9 mouse cellular contexts compared by ENCODE assay signal in genomic region chr13:44581947-44582766, GRCm38 (mm10).
A peak's percentile ranks its signal among the peaks of the same experiment; 100 is the strongest.
DNase-seq lines count a peak whose midpoint lies in the region; ATAC-seq and TF ChIP-seq lines count a peak whose summit lies in the region.
"Had no signal": no experiment of that assay in that cellular context is flagged by ENCODE, and none has a peak within 500 bp of the region (broad histone marks: within the 10 kb centered on the region; RNA-seq: fewer than 3 reads in every experiment).

No protein-coding gene starts in this region.

- peaks cover 7% of the 10 kb centered on the region; the same call in 1 of the 2 replicates for H3K4me1 ChIP-seq in bone marrow macrophage, adult 2 months (ENCODE audit: control insufficient read depth, insufficient read depth, low read length)
- peaks cover 53% of the 10 kb centered on the region for H3K4me1 ChIP-seq in forebrain, embryonic 10.5 days
- peaks cover 9% of the 10 kb centered on the region for H3K4me1 ChIP-seq in hindbrain, embryonic 16.5 days (ENCODE audit: control insufficient read depth, insufficient read depth, low read depth, low read length)
- peaks cover 19% of the 10 kb centered on the region for H3K4me1 ChIP-seq in midbrain, embryonic 14.5 days (ENCODE audit: control insufficient read depth, insufficient read depth, low read length)

- DNase-seq in forebrain, embryonic 10.5 days (ENCODE audit: extremely low spot score, low spot score) = peak; percentile 31
- peak; percentile 71 for DNase-seq in midbrain, embryonic 14.5 days
- no peak for DNase-seq in layer of hippocampus, postnatal 25 days (ENCODE audit: extremely low spot score in 1 of 2, low spot score in 1 of 2)
- no peak for DNase-seq in urinary bladder, postnatal 10 days (ENCODE audit: low spot score)
- no peak for DNase-seq in layer of hippocampus, adult 8-10 months (ENCODE audit: low spot score in 2 of 2)
- no peak for DNase-seq in cerebellum, adult 9-10 months
- DNase-seq: gastrocnemius, adult 2 months had no signal

- peak overlapping the region; percentile 46 for H3K4me2 ChIP-seq in hindbrain, embryonic 16.5 days (ENCODE audit: low read length)
- peak overlapping the region; percentile 45 for H3K4me2 ChIP-seq in midbrain, embryonic 14.5 days (ENCODE audit: low read length)

- H3K4me3 ChIP-seq in bone marrow macrophage, adult 2 months (ENCODE audit: insufficient read depth, low read length) = peak overlapping the region; percentile 34
- H3K4me3 ChIP-seq in forebrain, embryonic 10.5 days = peak overlapping the region; percentile 36
- H3K4me3 ChIP-seq in hindbrain, embryonic 16.5 days (ENCODE audit: low read length) = peak overlapping the region; percentile 7; the same call in 1 of the 2 replicates
- no peak overlapping the region for H3K4me3 ChIP-seq in midbrain, embryonic 14.5 days (replicated peaks; ENCODE audit: low read depth, low read length)
- H3K4me3 ChIP-seq: gastrocnemius, adult 2 months had no signal

- no peak for ATAC-seq in hindbrain, embryonic 16.5 days
- ATAC-seq in midbrain, embryonic 14.5 days (ENCODE audit: low FRiP score, low TSS enrichment) = no peak

- H3K27ac ChIP-seq in bone marrow macrophage, adult 2 months (ENCODE audit: insufficient read depth, low read depth, low read length) = no peak overlapping the region
- H3K27ac ChIP-seq in forebrain, embryonic 10.5 days = peak overlapping the region; percentile 67
- no peak overlapping the region for H3K27ac ChIP-seq in hindbrain, embryonic 16.5 days (ENCODE audit: low read depth, low read length)
- peak overlapping the region; percentile 37; the same call in 1 of the 2 replicates for H3K27ac ChIP-seq in midbrain, embryonic 14.5 days (replicated peaks; ENCODE audit: low read depth, low read length)
- H3K27ac ChIP-seq: gastrocnemius, adult 2 months had no signal

- H3K36me3 ChIP-seq in forebrain, embryonic 10.5 days (replicated peaks) = no peaks in the 10 kb centered on the region
- no peaks in the 10 kb centered on the region for H3K36me3 ChIP-seq in hindbrain, embryonic 16.5 days (ENCODE audit: control insufficient read depth, insufficient read depth, low read length)
- no peaks in the 10 kb centered on the region for H3K36me3 ChIP-seq in midbrain, embryonic 14.5 days (ENCODE audit: control insufficient read depth, insufficient read depth, low read length)

- H3K9me3 ChIP-seq in forebrain, embryonic 10.5 days = peaks cover 9% of the 10 kb centered on the region
- no peaks in the 10 kb centered on the region for H3K9me3 ChIP-seq in hindbrain, embryonic 16.5 days (ENCODE audit: control insufficient read depth, low read length)
- peaks cover 5% of the 10 kb centered on the region; the same call in 1 of the 2 replicates for H3K9me3 ChIP-seq in midbrain, embryonic 14.5 days (ENCODE audit: control insufficient read depth, low read length)

- 16% methylated on average over 23 of the region's 23 CpGs for WGBS in forebrain, embryonic 10.5 days
- WGBS in hindbrain, embryonic 16.5 days = 29% methylated on average over 23 of the region's 23 CpGs
- 15% methylated on average over 23 of the region's 23 CpGs for WGBS in midbrain, embryonic 14.5 days

- peaks cover 19% of the 10 kb centered on the region for H3K27me3 ChIP-seq in forebrain, embryonic 10.5 days (ENCODE audit: poor library complexity, severe bottlenecking)
- H3K27me3 ChIP-seq in hindbrain, embryonic 16.5 days (replicated peaks; ENCODE audit: control insufficient read depth, insufficient read depth, low read length) = no peaks in the 10 kb centered on the region
- no peaks in the 10 kb centered on the region; the same call in 1 of the 2 replicates for H3K27me3 ChIP-seq in midbrain, embryonic 14.5 days (ENCODE audit: control insufficient read depth, insufficient read depth, low read length)

- no peak for TF ChIP-seq CTCF in bone marrow macrophage, adult 2 months (IDR thresholded peaks at IDR 0.05; ENCODE audit: low read depth, low read length)

- peak overlapping the region; percentile 36; the same call in 1 of the 2 replicates for H3K9ac ChIP-seq in hindbrain, embryonic 16.5 days (ENCODE audit: low read depth, low read length)
- no peak overlapping the region for H3K9ac ChIP-seq in midbrain, embryonic 14.5 days (replicated peaks; ENCODE audit: low read length)

- no peak for TF ChIP-seq POLR2A in bone marrow macrophage, adult 2 months (IDR thresholded peaks at IDR 0.05; ENCODE audit: borderline replicate concordance, low read depth, low read length)

Comparison
In these comparisons a context has a peak if more than half of its experiments do, and no peak if none do; other contexts are left out.
1. H3K27ac ChIP-seq: peak in forebrain, embryonic 10.5 days (single experiment) and midbrain, embryonic 14.5 days (single experiment); none in bone marrow macrophage, adult 2 months (single experiment) and hindbrain, embryonic 16.5 days (single experiment).
2. DNase-seq: peak in forebrain, embryonic 10.5 days (single experiment) and midbrain, embryonic 14.5 days (single experiment); none in layer of hippocampus, postnatal 25 days (0 of 2), urinary bladder, postnatal 10 days (single experiment), layer of hippocampus, adult 8-10 months (0 of 2) and cerebellum, adult 9-10 months (single experiment).